Mouse (Mus musculus) monocyte, adult 5-6 weeks (primary cell): ENCODE measurements around the gene Olfr1197. TPM values are rescaled to one million over a fixed set of nuclear protein-coding genes. Genes with fewer than 3 reads are reported as not detected.

Experiments
- ATAC-seq: fragments of 153-309, 156-312 bp; replicated peaks from 2 replicates; pipeline ENCODE4 v1.8.0; 2017; ENCODE audit warnings: mild to moderate bottlenecking; ENCODE audit not compliant: low TSS enrichment, insufficient number of reproducible peaks, severe bottlenecking, poor library complexity, low FRiP score
- total RNA-seq: library from RNA; stranded (forward); fragments of 200-1000, 200-491, 200-594 nt; gene quantifications from 3 replicates; pipeline ENCODE4 v1.2.3, GENCODE M21; 2017

Gene Olfr1197
- not detected in 3 replicates for total RNA-seq

- ATAC-seq: no peak
Measured at GRCm38 (mm10) chr2:88732266-88732665, at the start of gene Olfr1197. Olfr1197 (minus strand) TSS chr2:88732366.

GRCm38 (mm10) chr2:88770388-88770787 is 38.2 kb upstream of the Olfr1197 start, which contains the start of gene Olfr1200:
Olfr1200 (minus strand) TSS chr2:88770488.
- no peak for ATAC-seq

GRCm38 (mm10) chr2:88760369-88760768 is 28.2 kb upstream of the Olfr1197 start, which contains the start of gene Olfr1199:
Olfr1199 (minus strand) TSS chr2:88760469.
- no peak for ATAC-seq

GRCm38 (mm10) chr2:88751270-88751669 is 19.1 kb upstream of the Olfr1197 start, which contains the start of gene Olfr1198:
Olfr1198 (minus strand) TSS chr2:88751370.
- ATAC-seq: no peak

- no peak for ATAC-seq
Measured at GRCm38 (mm10) chr2:88743379-88743778, 11.2 kb upstream of the Olfr1197 start.

GRCm38 (mm10) chr2:88704497-88704896 is 27.7 kb downstream of the Olfr1197 start, which contains the start of gene Olfr1196:
Olfr1196 (minus strand) TSS chr2:88704597.
- ATAC-seq: no peak

GRCm38 (mm10) chr2:88689087-88689486 is 43.1 kb downstream of the Olfr1197 start, which contains the start of gene Olfr1195:
Olfr1195 (minus strand) TSS chr2:88689187.
- no peak for ATAC-seq

Other genes with a start within 250 kb of the Olfr1197 start
- gene Olfr1184, start 248.8 kb downstream of the Olfr1197 start, total RNA-seq: not detected in 3 replicates
- not detected in 3 replicates for gene Olfr1185-ps1, start 239.0 kb downstream of the Olfr1197 start, total RNA-seq
- gene Olfr1186, start 213.8 kb downstream of the Olfr1197 start, total RNA-seq: not detected in 3 replicates
- gene Olfr1188, start 175.4 kb downstream of the Olfr1197 start, total RNA-seq: not detected in 3 replicates
- not detected in 3 replicates for gene Olfr1189, start 145.9 kb downstream of the Olfr1197 start, total RNA-seq
- gene Olfr1191-ps1, start 91.8 kb downstream of the Olfr1197 start, total RNA-seq: not detected in 3 replicates
- not detected in 3 replicates for gene Olfr1192-ps1, start 83.9 kb downstream of the Olfr1197 start, total RNA-seq
- gene Olfr1193, start 56.7 kb downstream of the Olfr1197 start, total RNA-seq: not detected in 3 replicates
- not detected in 3 replicates for gene Olfr1195, start 43.2 kb downstream of the Olfr1197 start, total RNA-seq
- not detected in 3 replicates for gene Olfr1196, start 27.8 kb downstream of the Olfr1197 start, total RNA-seq
- not detected in 3 replicates for gene Olfr1198, start 19.0 kb upstream of the Olfr1197 start, total RNA-seq
- gene Olfr1199, start 28.1 kb upstream of the Olfr1197 start, total RNA-seq: not detected in 3 replicates
- gene Olfr1200, start 38.1 kb upstream of the Olfr1197 start, total RNA-seq: not detected in 3 replicates
- gene Olfr1201, start 60.7 kb upstream of the Olfr1197 start, total RNA-seq: not detected in 3 replicates
- gene Olfr1202, start 82.1 kb upstream of the Olfr1197 start, total RNA-seq: not detected in 3 replicates
- gene Olfr1205, start 97.4 kb upstream of the Olfr1197 start, total RNA-seq: not detected in 3 replicates
- gene Olfr1204, start 116.9 kb upstream of the Olfr1197 start, total RNA-seq: not detected in 3 replicates
- gene Olfr1206, start 130.9 kb upstream of the Olfr1197 start, total RNA-seq: not detected in 3 replicates
- not detected in 3 replicates for gene Olfr1208, start 169.9 kb upstream of the Olfr1197 start, total RNA-seq
- not detected in 3 replicates for gene Olfr1209, start 182.8 kb upstream of the Olfr1197 start, total RNA-seq
- gene Olfr1211, start 205.7 kb upstream of the Olfr1197 start, total RNA-seq: 0.75 TPM in 1 of 3 replicates, not detected in the others
- not detected in 3 replicates for gene Olfr1212, start 221.6 kb upstream of the Olfr1197 start, total RNA-seq
- not detected in 3 replicates for gene Gm13762, start 247.9 kb upstream of the Olfr1197 start, total RNA-seq